Mouse (Mus musculus): ENCODE measurements at regions not wholly inside any gene's neighbourhood (a gene's known extent, or its start where the extent isn't known, plus 50 kb on each side); places are given as distances from the start of the nearest gene placed in this dataset.

DNA sequence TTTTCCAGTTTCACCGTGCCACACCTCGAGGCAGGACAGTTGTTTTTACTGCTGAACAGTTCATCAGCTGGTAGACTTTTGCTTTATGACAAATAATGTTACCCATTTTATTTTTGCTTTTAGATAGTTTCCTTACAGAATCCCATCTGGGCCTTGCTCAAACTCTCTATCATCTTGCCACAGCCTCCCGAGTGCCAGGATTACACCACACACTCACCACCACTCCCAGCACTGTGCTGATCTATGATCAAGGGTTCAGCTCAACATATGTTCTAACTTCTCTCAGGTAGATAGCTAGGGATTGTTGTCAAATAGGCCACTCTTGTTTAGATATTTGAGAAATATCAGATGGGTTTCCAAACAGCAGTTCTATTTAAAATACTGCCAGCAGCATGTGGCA is 160.5 kb upstream of the Six2 start:
- TF ChIP-seq POLR2A (IDR thresholded peaks at IDR 0.05; ENCODE audit: insufficient read depth, low read length) (no peak), CTCF (IDR thresholded peaks at IDR 0.05; ENCODE audit: low read depth, low read length) (no peak), EP300 (IDR thresholded peaks at IDR 0.05; ENCODE audit: insufficient read depth, low read depth, low read length) (no peak)
